Mouse (Mus musculus) layer of hippocampus, adult 9-11 months (tissue): ENCODE results near the gene Pttg1.

Experiments used
- DNase-seq: peaks from one replicate; pipeline ENCODE4 v3.0.0; 2022

Gene Pttg1

GRCm38 (mm10) chr11:43408888-43409287 is 17.2 kb downstream of the Pttg1 start:
- DNase-seq = no peak

GRCm38 (mm10) chr11:43404150-43404807 is 21.8 kb downstream of the Pttg1 start:
- DNase-seq = no peak

DNA sequence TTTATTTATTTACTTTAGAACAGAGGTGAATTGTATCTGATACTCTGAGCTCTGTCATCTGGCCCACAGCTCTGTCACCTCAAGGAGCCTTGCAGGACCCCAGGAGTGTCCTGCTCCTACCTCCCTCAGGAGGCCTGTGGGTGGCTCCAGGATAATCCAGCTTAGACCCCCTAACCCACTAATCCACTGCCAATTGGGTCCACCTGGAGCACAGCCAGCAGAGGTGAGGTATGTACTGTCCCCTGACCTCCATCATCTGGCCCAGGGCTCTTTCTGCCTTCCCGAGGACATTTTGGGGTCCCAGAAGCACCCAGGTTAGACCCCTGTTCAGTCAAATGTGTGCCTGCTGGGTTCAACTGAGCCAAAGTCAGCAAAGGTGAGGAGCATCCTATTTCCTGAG is 25.9 kb downstream of the Pttg1 start:
- DNase-seq = no peak

- DNase-seq = no peak
These were observed 26.8 kb downstream of the Pttg1 start for GRCm38 (mm10) chr11:43399297-43399696.

DNA sequence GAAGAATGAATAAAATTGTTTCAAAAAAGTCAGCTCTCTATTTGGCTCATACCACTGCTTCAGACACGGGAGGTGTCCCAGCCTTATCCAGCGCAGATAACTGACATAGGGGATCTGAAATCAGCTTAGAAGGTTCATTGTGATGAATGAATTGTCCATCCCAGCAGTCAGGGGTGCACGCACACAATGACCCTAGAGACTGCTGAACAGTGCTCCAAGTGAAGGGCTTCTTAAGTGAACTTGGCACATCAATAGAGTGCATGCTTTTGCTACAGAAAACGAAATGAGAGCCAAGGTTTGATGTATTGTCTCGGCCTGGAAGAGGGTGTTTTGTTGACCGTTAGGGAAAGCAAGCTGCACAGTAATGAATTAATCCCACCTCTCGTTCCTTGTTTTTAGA is 29.4 kb downstream of the Pttg1 start:
- no peak for DNase-seq

- no peak for DNase-seq
These were observed 29.8 kb downstream of the Pttg1 start for GRCm38 (mm10) chr11:43396246-43396645.

DNA sequence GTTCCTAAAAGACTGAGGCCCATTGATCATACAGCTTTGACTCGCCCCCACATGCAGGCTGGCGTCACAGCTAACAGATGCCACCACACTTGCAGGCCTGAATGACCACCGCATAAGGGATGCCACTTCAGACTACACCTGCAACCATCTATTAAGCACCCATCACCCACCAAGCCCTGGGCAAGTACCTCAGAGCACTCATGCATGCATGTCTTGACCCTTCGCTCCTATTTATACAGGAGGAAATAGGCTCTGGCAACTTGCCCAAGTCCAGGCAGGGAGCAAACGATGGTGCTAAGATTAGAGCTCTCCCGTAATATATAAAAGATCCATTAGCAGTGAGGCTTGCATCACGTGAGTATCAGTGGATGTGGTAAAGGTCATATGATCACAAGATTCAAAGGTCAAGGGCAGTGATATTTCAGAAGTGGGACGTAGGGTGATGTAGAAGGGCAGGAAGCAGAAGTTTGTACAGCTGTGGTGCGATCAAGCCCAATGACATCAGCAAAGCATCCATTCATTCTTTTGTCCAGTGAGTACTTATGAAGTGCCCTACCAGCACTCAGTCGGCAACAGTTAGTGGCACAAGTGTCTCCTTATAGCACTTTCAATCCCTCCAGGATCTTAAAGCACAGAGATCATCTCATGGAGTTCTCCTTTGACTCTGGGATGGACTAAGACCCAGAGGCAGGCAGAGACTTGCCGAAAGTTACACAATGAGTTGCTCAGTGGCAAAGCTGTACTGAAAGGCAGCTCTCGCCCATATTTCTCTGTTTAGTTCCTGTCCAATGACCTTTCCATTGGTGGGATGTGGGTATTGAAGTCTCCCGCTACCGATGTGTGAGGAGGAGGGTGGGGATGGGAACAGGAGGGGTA is 30.7 kb downstream of the Pttg1 start:
- no peak for DNase-seq

- DNase-seq = no peak
These were observed 32.7 kb downstream of the Pttg1 start for GRCm38 (mm10) chr11:43393325-43393724.

- no peak for DNase-seq
These were observed 33.3 kb downstream of the Pttg1 start for GRCm38 (mm10) chr11:43392757-43393156.

DNA sequence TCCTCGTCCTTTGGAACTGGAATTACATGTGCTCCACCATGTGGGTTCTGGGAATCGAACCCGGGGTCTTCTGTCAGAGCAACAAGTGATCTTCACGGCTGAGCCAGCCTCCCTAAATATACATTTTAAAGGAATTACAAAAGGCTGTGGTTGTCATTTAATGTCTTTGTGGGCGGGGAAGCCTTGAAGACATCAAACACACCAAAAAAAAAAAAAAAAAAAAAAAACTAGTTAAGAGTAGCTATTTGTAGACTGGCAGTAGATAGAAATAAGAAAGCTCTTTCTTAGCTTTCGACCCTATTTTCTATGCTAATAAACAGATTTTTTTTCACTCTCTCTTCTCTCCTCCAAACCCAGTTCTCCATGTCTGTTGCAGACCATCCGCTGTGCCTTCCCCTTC is 36.9 kb downstream of the Pttg1 start:
- no peak for DNase-seq

DNA sequence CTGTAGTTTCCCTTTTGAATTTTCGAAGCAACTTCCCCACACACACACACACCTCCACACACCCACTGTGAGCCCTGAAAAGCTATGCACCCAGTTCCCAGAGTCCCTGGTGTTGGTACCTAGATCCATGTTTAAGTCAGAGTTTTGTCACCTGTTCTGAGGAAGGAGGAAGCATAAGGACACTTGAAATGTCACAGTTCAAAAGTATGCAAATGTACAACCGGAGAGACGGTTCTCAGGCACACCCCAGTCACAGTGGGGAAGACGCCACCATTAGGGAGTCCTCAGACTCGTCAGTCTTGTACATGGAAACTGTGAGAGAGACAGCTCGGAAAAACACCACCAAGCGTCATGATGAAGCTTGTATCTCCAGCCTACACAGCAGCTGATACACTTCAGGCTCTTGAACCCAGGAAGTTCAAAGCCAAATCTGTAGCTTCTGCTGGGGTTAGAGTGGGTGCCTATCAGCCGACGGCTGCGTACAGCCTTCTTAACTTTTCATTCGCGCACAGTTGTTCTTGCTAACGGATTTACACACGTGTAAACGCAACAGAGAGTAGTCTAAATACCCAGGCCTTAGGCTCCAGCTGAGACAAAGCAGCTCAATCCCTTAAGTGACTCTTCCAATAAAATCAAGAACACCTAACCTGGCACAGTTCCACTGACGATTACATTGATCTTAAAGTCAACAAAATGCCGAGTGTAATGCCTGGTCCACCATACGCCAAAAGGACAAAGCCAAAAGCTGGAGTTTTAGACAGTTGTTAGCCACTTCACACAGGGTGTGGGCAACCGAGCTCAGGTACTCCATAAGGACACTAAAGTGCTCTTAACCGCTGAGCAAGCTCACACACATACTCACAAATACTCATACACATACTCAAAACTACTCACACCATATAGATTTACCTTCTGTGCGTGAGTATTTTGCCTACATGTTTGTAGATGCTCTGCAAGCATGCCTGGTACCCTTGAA is 37.6 kb downstream of the Pttg1 start:
- DNase-seq = no peak

DNA sequence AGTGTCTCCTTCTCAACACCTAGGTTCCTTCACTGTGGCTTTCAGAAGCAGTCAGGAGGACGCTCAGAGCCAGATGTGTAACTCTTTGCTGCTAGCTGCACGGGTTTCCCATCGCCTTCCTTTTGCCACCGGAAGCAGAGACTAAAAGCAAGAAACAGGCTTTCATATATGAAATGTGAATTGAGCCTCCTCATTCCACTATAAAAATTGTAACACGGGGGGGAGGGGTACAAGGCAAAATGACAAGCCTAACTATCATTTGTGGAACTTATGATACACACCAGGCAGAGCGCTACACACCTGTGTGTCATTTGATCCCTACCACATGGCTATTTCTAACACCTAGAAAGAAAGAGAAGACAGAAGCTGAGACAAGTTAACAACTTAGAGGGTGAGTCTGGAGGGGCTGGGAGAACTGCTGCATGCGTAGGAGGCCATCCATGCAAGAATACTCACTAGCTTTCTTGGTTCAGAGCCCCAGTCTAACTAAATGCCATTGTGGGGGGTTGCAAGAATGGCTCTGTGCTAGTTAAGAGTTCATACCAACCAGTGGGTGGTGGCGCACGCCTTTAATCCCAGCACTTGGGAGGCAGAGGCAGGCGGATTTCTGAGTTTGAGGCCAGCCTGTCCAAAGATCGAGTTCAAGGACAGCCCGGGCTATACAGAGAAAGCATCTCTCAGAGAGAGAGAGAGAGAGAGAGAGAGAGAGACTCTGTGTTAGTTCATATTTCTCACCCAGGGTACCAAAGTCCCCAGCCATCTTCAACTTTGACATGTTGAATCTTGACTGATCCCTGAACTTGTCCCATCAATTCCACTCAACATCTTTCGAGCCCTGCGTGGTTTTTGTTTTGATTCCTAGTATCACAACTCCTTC is 38.8 kb downstream of the Pttg1 start:
- no peak for DNase-seq

- DNase-seq = no peak
These were observed 40.3 kb downstream of the Pttg1 start for GRCm38 (mm10) chr11:43385716-43386115.

GRCm38 (mm10) chr11:43385055-43385649 is 40.9 kb downstream of the Pttg1 start:
- DNase-seq = peak; percentile 71

DNA sequence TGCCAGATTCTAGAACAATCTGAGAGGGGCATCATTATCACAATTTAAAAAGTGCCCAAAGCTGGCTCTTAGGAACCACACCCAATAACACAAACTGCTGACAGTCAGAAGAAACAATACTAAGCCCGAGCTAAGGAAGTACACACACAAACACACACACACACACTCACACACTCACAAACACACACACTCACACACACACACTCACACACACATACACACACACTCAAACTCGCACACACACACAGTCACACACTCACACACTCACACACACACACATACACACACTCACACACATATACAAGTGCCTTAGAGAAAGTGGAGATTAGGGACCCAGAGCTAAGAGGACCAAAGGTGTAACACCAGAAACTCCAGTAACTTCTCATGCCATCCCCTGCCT is 42.5 kb downstream of the Pttg1 start:
- no peak for DNase-seq

GRCm38 (mm10) chr11:43380901-43381300 is 45.1 kb downstream of the Pttg1 start:
- DNase-seq = no peak

GRCm38 (mm10) chr11:43379911-43380485 is 46.1 kb downstream of the Pttg1 start:
- no peak for DNase-seq

DNA sequence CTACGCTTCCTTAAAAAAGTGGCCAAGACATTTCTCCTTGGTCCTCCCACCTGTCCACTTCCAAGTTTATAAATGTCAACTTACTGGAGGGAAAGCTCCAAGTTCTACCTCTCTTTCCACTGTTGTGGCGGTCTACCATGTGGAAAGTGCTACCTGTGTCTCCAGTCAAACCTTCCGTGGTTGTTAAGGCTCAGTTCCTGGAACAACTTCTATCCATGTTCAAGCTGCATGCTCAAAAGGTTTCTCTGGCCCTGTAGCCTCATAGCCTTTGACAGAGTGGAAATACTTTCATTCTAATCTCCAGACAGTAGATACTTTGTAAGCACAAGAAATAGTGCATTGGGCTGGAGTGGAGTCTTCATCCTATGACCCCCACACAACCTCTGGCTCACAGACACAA is 46.6 kb downstream of the Pttg1 start:
- DNase-seq = no peak

- DNase-seq = no peak
These were observed 48.8 kb downstream of the Pttg1 start for GRCm38 (mm10) chr11:43377083-43377850.

GRCm38 (mm10) chr11:43376598-43376997 is 49.5 kb downstream of the Pttg1 start:
- DNase-seq = no peak

DNA sequence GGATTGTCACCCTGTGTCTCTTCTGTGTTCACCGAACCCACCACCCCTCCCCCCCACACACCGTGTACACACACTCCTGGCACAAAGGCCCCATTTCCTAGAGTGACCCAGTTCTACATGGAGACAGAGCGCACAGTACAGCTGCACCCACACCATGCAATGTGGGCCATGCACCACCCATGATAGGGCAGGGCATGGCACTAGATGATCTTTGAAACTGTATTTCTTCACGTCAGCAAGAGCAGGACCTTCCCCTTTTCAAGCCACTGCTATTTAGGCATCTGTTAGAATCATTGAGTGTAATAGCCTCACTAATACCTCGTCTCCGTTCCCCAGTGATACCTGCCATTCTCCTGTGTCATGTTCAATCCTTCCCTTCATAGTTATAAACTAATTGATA is 51.1 kb downstream of the Pttg1 start:
- DNase-seq = no peak
